Mouse (Mus musculus) neural tube, embryonic 14.5 days (tissue): Measurements from ENCODE around the gene Sema3d. TPM values are rescaled to one million over a fixed set of nuclear protein-coding genes. Genes with fewer than 3 reads are reported as not detected.

ENCODE experiments used
- ATAC-seq: fragments of 200-750 bp; cut with Nextera tagmentation; 2 replicates; pipeline ENCODE4 v1.8.0; 2017; ENCODE audit warnings: low read depth, mild to moderate bottlenecking, moderate TSS enrichment, moderate library complexity
- H3K27ac ChIP-seq: fragments of 300-500 bp; sonication (generic); 2 replicates; pipeline ENCODE4 v1.5.1; 2014; ENCODE audit warnings: low read depth, mild to moderate bottlenecking, control low read depth, low read length, moderate library complexity, mixed read lengths
- H3K27me3 ChIP-seq: fragments of 300-500 bp; sonication (generic); 2 replicates; pipeline ENCODE4 v1.6.1; 2014; ENCODE audit warnings: low read length; ENCODE audit not compliant: control insufficient read depth, insufficient read depth
- H3K36me3 ChIP-seq: fragments of 300-500 bp; sonication (generic); 2 replicates; pipeline ENCODE4 v1.6.1; 2014; ENCODE audit warnings: low read length, mixed read lengths; ENCODE audit not compliant: control insufficient read depth, insufficient read depth
- H3K4me1 ChIP-seq: fragments of 300-500 bp; sonication (generic); 2 replicates; pipeline ENCODE4 v1.6.1; 2014; ENCODE audit warnings: low read length; ENCODE audit not compliant: control insufficient read depth, insufficient read depth
- H3K4me2 ChIP-seq: fragments of 300-500 bp; sonication (generic); 2 replicates; pipeline ENCODE4 v1.6.1; 2014; ENCODE audit warnings: mild to moderate bottlenecking, low read depth, low read length, control low read depth
- H3K4me3 ChIP-seq: fragments of 300-500 bp; sonication (generic); 2 replicates; pipeline ENCODE4 v1.5.1; 2014; ENCODE audit warnings: low read depth, low read length, control low read depth, mixed read lengths
- H3K9ac ChIP-seq: fragments of 300-500 bp; sonication (generic); replicated peaks from 2 replicates; pipeline ENCODE4 v1.6.1; 2014; ENCODE audit warnings: low read depth, mild to moderate bottlenecking, control low read depth, low read length, mixed read lengths
- H3K9me3 ChIP-seq: fragments of 300-500 bp; sonication (generic); 2 replicates; pipeline ENCODE4 v1.6.1; 2016; ENCODE audit warnings: low read length; ENCODE audit not compliant: control insufficient read depth
- WGBS: fragments of 180-500 bp; shearing (Covaris S2); extraction: QIAGEN DNeasy Blood & Tissue Kit; methylation state at CpG from one replicate; pipeline ENCODE4 v1.1.7; 2014; 5-methylcytosine and 5-hydroxymethylcytosine counted together
- polyA plus RNA-seq: library from polyadenylated mRNA; unstranded; fragments of >200 nt; fragmentation: Nextera tagmentation; extraction: Ambion mirVana; gene quantifications from 2 replicates; pipeline ENCODE4 v1.2.1, GENCODE M21; 2014

The Sema3d gene
- polyA plus RNA-seq, 1 experiment from 2014 or later: 1.8 TPM

GRCm38 (mm10) chr5:12564602-12565220 is 181.5 kb downstream of the Sema3d start:
- Histone ChIP-seq H3K27me3 (no peaks in the 10 kb centered on the region), H3K9ac (no peak overlapping the region), H3K36me3 (no peaks in the 10 kb centered on the region), H3K27ac (no peak overlapping the region), H3K4me1 (no peaks in the 10 kb centered on the region), H3K4me3 (no peak overlapping the region), H3K4me2 (no peak overlapping the region), H3K9me3 (no peaks in the 10 kb centered on the region)
- 49% methylated on average over 2 of the region's 2 CpGs for WGBS
- peak; percentile 81 for ATAC-seq

GRCm38 (mm10) chr5:12566568-12566967 is 183.4 kb downstream of the Sema3d start:
- Histone ChIP-seq H3K4me1 (no peaks in the 10 kb centered on the region), H3K4me2 (no peak overlapping the region), H3K36me3 (no peaks in the 10 kb centered on the region), H3K9me3 (no peaks in the 10 kb centered on the region), H3K9ac (no peak overlapping the region), H3K27ac (no peak overlapping the region), H3K4me3 (no peak overlapping the region), H3K27me3 (no peaks in the 10 kb centered on the region)
- WGBS: 81% methylated on average over 1 of the region's 1 CpGs
- no peak for ATAC-seq

GRCm38 (mm10) chr5:12574551-12574950 is 191.4 kb downstream of the Sema3d start:
- 77% methylated on average over 4 of the region's 4 CpGs for WGBS
- Histone ChIP-seq H3K4me3 (no peak overlapping the region), H3K4me1 (no peaks in the 10 kb centered on the region), H3K36me3 (no peaks in the 10 kb centered on the region), H3K27me3 (no peaks in the 10 kb centered on the region), H3K4me2 (no peak overlapping the region), H3K27ac (no peak overlapping the region), H3K9ac (no peak overlapping the region), H3K9me3 (no peaks in the 10 kb centered on the region)
- ATAC-seq: no peak

GRCm38 (mm10) chr5:12575262-12575661 is 192.1 kb downstream of the Sema3d start:
- Histone ChIP-seq H3K4me3 (no peak overlapping the region), H3K27me3 (no peaks in the 10 kb centered on the region), H3K4me1 (no peaks in the 10 kb centered on the region), H3K4me2 (no peak overlapping the region), H3K9ac (no peak overlapping the region), H3K9me3 (no peaks in the 10 kb centered on the region), H3K36me3 (no peaks in the 10 kb centered on the region), H3K27ac (no peak overlapping the region)
- WGBS: 69% methylated on average over 1 of the region's 1 CpGs
- no peak for ATAC-seq

- H3K4me2 ChIP-seq: no peak overlapping the region
- ATAC-seq: no peak
- H3K27ac ChIP-seq: no peak overlapping the region
- H3K4me1 ChIP-seq: no peaks in the 10 kb centered on the region
- H3K36me3 ChIP-seq: no peaks in the 10 kb centered on the region
- H3K9ac ChIP-seq: no peak overlapping the region
- no peak overlapping the region for H3K4me3 ChIP-seq
- WGBS: 44% methylated on average over 4 of the region's 4 CpGs
- no peaks in the 10 kb centered on the region for H3K9me3 ChIP-seq
- H3K27me3 ChIP-seq: no peaks in the 10 kb centered on the region
These were observed 196.6 kb downstream of the Sema3d start for GRCm38 (mm10) chr5:12579752-12580151.

DNA sequence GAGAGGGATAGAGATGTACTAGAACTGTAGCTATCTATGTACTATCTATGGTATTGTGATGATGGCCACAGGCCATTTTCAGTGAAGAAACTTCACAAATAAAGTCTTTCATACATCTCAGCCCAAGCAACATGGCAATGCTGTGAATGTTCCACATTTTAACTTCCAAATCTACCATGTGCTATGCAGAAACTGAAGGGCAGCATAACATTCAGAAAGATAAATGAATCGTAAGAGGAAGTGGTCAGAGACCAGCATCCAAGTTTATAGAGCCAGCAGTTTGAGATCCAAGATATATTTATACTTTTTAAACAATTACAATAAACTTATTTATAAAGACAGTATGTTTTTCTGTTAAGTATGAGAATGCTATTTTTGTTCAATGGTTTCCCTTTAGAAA is 199.4 kb downstream of the Sema3d start:
- ATAC-seq: no peak
- H3K9me3 ChIP-seq: no peaks in the 10 kb centered on the region
- no peak overlapping the region for H3K4me3 ChIP-seq
- 96% methylated on average over 1 of the region's 1 CpGs for WGBS
- H3K9ac ChIP-seq: no peak overlapping the region
- no peak overlapping the region for H3K27ac ChIP-seq
- no peak overlapping the region for H3K4me2 ChIP-seq
- H3K36me3 ChIP-seq: no peaks in the 10 kb centered on the region
- H3K4me1 ChIP-seq: no peaks in the 10 kb centered on the region
- H3K27me3 ChIP-seq: no peaks in the 10 kb centered on the region

GRCm38 (mm10) chr5:12583293-12583834 is 200.2 kb downstream of the Sema3d start:
- ATAC-seq: no peak
- 71% methylated on average over 3 of the region's 3 CpGs for WGBS
- Histone ChIP-seq H3K36me3 (no peaks in the 10 kb centered on the region), H3K27me3 (no peaks in the 10 kb centered on the region), H3K27ac (no peak overlapping the region), H3K4me3 (no peak overlapping the region), H3K9ac (no peak overlapping the region), H3K4me1 (no peaks in the 10 kb centered on the region), H3K4me2 (no peak overlapping the region), H3K9me3 (no peaks in the 10 kb centered on the region)

GRCm38 (mm10) chr5:12584886-12585285 is 201.7 kb downstream of the Sema3d start:
- Histone ChIP-seq H3K4me2 (no peak overlapping the region), H3K27me3 (no peaks in the 10 kb centered on the region), H3K9ac (no peak overlapping the region), H3K27ac (no peak overlapping the region), H3K36me3 (no peaks in the 10 kb centered on the region), H3K9me3 (no peaks in the 10 kb centered on the region), H3K4me1 (no peaks in the 10 kb centered on the region), H3K4me3 (no peak overlapping the region)
- WGBS: 84% methylated on average over 9 of the region's 9 CpGs
- ATAC-seq: no peak

DNA sequence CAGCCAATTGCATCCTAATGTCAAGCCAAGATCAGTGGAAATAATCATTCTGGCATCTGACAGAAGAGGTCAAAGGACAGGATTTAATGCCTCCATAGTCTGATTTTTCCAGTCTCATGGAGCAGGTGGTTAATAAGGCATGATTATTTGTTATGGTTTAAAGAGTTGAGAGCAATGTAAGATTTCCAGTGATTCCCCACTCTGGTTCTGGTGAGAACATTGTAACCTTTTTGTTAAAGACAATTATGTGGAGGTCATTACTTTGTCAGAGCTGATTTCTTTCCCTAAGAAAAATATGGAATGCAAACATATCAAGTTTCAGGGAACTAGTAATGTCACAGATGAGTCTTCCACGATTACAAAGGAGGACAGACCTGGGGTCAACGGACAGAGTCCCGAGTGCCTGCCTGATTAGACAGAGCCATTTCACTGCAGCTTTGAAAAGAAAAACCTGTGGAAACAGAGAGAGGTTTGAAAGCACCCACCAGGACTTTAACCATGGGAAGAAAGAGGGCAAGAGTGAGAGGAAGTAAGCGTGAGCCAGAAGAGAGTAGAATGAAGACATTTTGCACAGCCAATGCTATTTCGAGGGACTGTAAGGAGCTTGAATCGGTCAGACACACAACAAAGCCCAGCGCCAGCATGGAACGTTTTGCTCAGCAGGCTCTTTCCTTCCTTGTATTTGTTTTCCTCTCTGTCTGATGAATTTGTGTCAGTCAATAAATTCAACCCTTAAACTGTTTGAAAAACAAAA is 251.2 kb downstream of the Sema3d start:
- Histone ChIP-seq H3K4me1 (no peaks in the 10 kb centered on the region), H3K27me3 (no peaks in the 10 kb centered on the region), H3K9ac (no peak overlapping the region), H3K4me3 (no peak overlapping the region), H3K4me2 (0 out of 2 replicates have a peak overlapping the region, but pooled peaks have one; percentile 18), H3K9me3 (no peaks in the 10 kb centered on the region), H3K36me3 (no peaks in the 10 kb centered on the region), H3K27ac (no peak overlapping the region)
- WGBS: 18% methylated on average over 8 of the region's 8 CpGs
- ATAC-seq: no peak
